Mouse (Mus musculus) kidney, postnatal 36 days (tissue): ENCODE measurements around the gene Twf1.

Experiments
- DNase-seq, 2 experiments: peaks; one replicate each; pipeline ENCODE4 v3.0.0; 2021 to 2022; ENCODE audit warnings: mixed read lengths in 2 of 2

Gene Twf1

DNA sequence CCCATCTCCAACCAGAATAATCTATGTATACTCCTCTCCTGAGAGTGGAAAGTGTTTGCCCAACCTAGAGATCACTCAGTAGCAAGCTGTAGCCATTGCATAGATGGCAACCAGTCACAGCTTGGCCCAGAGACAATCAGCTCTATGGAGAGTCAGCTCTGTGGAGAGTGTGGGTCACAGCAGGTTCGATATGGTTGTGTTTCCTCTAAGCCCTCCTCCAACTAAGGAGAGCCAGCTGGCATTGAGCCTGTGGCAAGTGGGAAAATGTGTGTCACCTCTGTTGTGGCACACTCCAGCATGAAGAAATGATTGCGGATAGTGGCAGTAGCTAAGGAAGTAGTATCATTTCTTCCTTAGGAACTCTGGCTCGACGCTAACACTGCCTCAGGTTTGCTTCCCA, 18.2 kb downstream of the Twf1 start:
- DNase-seq: no peak

DNA sequence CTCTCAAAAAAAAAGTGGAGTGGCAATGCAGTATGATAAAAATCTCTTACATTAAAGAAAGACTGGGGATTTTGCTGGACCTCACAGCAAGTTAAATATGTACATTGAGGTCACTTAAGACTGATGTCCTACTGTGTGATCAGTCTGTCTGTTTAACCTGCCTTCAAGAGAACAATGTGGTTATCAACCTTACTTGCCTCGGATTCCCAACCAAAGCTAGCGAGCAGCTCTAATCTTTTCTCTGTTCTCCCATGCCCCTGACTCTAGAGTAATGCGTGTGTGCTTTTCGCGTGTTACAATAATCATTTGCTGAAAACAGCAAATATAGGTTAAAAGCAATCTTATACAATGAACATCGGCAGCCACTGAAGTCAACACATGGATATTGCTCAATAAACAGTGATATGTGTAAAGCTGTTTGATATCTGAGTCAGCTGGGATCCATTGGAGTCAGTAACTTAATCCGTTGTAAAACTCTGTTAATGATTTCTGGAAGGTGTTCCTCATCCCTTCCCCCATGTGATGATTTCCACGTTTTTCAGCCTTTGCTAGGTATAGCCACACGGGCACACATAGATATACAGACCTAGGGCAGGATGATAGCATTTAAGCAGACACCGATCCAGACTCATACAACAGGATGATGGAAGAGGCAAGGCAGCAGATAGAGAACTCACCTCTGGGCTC, 21.1 kb downstream of the Twf1 start:
- no peak for DNase-seq

DNA sequence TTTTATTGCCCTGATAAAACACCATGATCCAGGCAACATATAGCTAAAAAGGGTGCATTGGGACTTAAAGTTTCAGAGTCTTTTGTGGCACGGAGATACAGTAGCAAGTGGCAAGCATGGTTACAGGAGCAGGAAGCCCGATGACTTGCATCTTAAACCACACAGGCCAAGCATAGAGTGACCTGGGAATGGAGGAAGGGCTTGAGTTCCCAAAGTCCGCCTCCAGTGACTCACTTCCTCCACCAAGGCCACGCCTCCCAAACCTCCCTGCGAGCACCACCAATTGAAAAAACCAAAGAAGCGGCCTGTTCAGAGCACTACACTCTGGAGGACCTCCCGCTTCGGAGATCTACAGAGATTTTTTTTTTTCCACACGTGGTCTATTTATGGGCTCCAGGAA, 23.8 kb downstream of the Twf1 start:
- no peak for DNase-seq

DNA sequence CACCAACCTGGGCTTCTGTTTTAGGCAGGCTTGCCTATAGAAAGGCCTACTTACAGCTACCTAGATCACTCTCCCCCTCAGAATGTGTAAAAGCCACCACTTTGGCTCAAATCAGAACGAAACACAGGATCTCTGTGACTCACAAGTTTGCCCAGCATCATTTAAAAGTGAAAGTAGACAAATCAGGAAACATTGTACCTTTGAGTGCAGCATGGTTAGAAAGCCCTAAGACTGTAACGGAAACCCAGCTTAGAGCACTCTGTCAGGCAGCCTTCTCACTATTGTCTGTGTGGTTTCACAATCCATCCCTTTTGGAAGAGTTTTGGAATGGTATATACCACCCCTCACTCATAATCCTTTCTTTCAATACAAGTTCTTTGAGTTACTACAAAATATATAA, 24.8 kb downstream of the Twf1 start:
- no peak for DNase-seq

DNA sequence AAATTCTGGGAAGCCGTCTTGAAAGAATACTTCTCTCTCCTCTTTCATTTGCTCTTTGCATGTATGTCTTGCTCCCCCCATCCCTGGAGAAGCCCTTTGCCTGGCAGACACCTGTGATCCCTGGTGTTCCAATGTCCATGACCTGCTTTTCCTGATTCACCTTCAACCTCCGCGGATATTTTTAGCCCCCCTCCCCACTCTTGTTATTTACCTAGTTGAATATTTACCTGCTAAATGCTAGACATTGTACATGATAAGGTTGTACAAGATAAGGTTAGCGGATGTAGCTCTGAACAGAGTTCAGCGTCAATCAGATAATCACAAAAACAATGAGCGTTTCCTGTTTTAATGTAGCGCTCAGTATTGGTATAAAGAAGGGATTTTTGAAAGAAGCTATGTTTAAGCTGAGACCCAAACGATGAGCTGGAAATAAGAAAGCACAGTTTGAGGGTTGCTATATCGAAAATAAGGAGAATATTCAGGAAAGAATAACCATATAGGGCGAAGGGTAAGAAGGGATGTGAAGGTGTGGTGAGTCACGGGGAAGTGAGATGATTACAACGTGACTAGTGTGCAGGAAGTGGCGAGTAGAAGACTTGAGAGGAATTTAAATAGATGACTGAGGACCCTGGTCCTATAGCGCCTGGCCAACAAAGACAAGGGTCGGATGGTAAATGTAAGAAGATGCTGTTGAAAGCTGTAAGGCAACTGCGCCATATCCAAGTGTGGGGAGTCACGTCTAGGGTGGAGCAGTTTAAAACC, 30.6 kb downstream of the Twf1 start:
- DNase-seq: no peak

DNA sequence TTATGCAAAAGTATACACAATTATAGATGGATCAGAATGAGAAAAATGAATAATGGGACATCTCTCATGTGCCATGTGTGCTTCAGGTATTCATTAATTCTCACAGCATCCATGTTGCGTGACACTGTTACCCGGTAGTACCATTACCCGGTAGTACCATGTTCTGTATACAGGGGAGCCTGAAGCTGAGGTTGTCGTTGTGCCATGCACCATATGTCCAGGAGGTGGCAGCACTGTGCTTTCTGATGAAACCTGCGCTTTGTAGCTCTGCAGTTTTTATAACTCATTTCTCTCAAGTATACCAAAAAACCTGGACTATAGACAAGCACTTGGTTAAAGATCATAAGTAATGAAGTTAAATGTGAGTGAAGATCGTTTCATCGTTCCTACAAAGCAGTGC, 32.2 kb downstream of the Twf1 start:
- peak; percentile 86 to 95 for DNase-seq

DNA sequence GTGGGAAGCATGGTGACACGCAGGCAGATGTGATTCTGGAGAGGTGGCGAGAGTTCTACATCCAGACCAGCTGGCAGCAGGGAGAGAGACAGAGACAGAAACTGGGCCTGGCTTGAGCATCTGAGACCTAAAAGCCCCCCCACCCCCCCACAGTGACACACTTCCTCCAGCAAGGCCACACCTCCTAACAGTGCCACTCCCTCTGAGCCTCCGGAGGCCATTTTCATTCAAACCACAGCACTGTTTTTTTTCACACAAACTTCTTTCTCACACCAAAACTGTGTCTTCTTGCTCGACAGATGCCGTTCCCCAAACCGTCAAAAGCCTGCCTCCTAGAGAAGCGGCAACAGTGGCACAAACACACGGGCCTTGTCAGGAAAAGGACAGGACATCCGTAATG, 36.2 kb downstream of the Twf1 start:
- no peak for DNase-seq

DNA sequence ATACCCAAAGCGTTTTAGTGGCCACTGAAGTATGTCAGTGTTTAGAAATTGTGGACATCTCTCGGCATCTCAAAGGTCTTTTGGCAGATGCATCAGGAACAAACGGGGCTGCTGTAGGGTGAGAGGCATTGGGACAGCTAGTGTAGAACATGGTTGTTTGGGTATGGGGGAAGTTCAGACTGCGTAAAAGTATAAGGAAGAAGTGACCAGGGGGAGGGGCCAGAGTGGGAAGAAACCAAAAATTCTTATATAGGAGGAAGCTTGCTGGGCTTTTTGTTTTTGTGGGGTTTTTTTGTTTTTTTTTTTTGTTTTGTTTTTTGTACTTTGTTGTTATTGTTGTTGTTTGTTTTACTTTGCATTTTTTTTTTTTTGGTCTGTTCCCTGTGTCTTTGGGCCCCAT, 44.8 kb downstream of the Twf1 start:
- DNase-seq: no peak

DNA sequence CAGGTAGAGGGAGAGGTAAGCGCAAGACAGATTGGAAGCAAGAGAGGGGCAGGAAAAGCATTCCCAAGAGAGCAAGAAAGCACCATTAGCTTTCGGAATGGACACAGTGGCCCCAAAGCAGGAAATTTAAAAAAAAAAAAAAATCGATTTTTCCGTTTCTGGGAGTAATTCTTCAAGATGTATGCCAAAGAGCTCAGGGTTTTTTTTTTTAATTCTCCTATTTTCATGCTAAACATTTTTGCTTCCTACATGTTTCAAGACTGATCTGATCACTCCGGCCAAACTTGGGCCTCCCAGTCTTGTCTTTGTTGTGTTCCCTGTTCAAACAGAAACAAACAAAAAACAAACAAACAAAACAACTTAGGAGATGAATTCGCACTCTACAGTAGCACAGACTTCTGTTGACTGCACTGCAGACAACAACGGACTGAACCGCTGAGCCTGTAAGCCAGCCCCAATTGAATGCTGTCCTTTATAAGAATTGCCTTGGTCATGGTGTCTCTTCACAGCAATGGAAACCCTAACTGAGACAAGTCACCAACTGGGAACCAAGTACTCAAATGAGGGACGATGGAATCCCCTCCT, 45.5 kb downstream of the Twf1 start:
- no peak for DNase-seq

DNA sequence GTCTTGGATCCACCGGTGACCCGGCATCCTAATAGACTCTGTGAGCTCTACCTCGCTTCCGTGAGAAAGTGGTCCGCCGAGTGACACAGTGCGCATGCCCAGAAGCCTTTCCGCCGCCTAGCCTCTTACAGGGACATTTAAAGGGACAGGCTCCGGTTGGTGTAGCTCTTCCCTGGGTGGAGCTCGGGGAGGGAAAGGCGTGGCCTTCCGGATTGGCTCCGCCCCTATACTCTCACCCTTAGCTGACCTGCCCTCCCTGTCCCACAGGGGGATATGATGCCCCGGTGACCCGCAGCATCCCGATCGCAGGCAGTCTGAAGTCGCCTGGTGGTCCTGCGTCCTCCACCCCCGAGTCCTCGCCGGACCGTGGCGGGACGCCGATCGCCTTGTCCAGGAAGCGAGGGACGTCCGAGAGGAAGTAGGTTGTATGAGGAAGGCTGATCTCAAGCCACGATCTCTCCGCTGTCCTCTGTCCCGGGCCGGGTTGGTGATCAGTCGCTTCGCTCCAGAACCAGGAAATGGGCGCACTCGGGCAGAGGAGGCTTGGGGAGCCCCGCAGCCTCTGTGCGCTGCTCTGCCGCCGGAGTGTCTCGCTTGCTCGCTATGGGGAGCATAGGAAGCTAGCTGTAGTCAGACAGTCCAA, 46.2 kb downstream of the Twf1 start, which contains the start of the genes Pus7l and Irak4:
TSS of gene Pus7l (minus strand) at position 139 of the 643 bp plus-strand sequence.
TSS of gene Irak4 (plus strand) at position 235 of the 643 bp plus-strand sequence.
- peak; percentile 95 for DNase-seq

DNA sequence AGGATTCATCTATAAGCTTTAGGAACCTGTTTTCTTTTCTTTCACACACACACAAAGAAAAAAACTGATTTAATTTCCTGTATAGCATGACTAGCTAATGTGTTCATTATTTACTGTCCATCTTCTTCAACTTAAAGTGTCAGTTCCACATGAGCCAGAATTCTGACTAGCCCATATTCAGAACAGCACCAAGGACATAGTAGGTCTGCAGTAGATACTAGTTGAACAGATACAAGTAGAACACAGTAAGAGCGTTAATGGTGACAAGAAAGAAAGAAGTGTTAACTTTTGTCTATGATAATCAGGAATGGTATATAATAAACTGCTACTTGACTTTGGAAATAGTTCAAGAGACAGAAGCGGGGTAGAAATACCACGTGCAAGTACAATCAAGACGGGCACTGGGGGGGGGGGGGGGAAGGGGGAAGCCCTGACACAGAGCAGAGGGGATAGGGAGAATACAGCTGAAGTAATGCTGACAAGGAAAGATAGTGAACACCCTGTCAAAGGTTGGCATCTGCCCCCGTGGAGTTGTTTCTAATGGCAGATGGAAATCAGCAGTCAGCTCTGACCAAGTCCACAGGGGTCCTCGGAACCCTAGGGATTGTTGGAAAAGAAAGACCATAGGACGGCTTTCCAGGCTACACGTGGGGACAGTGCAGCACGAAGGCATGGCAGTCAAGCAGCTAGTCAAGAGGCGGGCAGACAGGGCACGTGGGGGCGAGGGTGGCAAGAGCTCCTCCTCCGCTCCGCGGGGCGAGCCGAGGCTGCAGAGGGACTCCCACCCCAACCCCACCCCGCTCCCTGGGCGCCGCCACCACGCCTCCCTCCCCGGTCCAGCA, 46.9 kb downstream of the Twf1 start:
- DNase-seq: no peak

DNA sequence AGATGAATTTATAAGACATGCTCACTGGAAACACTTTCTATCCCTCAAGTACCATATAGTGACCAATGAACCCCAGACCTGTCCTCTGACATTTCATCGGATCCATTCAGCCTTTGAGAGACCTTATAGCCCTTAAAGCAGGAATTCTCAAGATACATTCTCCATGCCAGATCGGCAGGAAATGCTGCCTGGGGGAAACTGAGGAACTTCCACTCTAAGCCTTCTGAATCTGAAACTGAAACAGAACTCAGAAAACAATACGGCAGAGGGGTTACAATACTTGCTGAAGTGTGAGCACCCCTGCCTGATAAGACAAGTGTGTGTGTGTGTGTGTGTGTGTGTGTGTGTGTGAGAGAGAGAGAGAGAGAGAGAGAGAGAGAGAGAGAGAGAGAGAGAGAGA, 50.4 kb downstream of the Twf1 start:
- no peak for DNase-seq

DNA sequence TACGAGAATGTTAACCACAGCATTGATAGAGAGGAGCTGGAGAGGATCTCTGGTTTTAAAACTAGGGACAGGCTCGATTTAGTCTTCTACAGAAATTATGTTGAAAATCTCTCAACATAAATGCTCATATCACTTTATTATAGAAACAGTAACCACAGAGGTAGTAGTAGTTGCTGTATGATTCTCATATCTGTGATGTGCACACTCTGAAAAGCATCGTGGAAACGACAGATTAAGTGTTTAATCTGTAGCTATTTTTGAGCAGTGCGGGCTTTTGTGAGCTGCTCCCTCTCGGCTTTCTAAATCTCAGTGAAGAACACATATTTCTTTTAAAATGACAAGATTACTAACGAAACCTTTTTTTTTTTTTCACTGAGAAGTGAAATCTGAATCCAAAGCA, 54.2 kb downstream of the Twf1 start:
- no peak for DNase-seq

DNA sequence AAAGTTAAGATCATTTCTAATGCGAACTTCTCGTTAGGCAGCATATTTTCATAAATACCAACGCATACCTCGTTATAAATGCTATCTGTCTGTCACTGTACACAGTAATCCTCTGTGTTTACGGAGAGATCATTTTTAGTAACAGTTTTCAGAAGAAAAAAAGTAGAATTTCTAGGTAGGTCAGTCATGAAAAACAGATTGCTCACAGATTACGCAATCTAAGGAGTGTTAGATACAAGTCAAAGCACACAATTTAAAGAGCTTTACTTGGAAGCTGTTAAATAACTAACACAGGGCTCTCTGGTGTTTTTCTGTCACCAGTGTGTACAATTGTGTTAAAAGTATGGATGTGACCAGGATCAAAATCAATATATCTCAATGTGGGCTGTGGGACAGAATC, 56.7 kb downstream of the Twf1 start:
- DNase-seq: no peak

DNA sequence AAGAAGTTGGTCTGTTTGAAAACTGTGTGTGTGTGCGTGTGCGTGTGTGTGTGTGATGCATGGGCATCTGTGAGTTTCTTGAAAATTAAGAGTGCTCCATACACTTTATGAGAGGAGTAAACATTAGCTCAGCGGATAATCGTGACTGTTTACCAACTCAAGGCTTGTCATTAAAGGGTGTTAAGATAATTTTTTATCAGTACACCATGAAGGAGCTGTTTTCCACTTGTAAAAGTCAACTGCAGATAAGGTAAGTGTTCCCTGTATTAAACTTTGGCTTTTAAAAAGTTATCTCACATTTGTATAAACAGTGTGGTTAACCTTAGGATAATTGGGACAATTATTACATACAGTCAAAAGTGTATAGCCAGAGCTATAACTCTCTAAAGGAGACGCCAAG, 57.4 kb downstream of the Twf1 start:
- DNase-seq: no peak

DNA sequence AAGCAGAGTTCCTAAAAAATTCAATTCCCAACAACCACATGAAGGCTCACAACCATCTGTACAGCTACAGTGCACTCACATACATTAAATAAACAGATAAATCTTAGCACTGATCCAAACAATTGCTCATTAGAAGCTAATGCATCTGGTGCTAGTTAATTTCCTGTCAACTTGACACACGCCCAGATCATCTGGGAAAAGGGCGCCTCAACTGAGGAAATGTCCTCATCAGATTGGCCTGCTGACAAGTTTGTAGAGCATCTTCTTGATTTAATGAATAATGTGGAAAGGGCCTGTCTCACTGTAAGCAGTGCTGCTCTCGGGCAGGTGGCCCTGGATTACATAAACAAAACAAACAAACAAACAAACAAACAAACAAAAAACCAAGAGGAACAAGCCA, 59.2 kb downstream of the Twf1 start:
- no peak for DNase-seq
